Mouse (Mus musculus): Measurements from ENCODE around the gene Rasgrp2.

DNA sequence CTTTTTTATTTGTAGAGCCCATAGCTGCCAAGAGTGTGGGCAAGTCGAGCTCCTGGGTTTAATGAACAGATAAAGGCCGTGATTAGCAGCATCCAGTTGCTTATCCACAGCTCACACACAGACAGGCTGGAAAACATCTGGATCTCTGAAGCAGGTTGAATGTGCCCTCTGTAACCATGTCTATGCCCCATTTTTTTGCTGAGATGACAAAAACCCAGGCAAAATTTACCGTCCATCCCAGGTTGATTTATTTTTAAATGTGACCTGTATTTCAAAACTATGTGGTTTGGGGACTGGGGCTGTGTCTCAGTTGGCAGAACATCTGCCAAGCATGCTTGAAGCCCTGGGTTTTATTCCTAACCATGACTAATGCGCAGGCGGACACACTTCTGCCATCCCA, 10.0 kb downstream of the Rasgrp2 start:
- TF ChIP-seq FLI1 (IDR thresholded peaks at IDR 0.05; ENCODE audit: low read length) (no peak), GATA1 (IDR thresholded peaks at IDR 0.05; ENCODE audit: borderline replicate concordance, low read length) (no peak)

Data from megakaryocyte, embryonic 14.5 days (primary cell).